Mouse (Mus musculus): ENCODE measurements around the gene Pnkp. TPM values are rescaled to one million over a fixed set of nuclear protein-coding genes. Genes with fewer than 3 reads are reported as not detected.

The Pnkp gene
- 35.9 and 41.6 TPM in 2 replicates for total RNA-seq (2012; rRNA removed)
- total RNA-seq (2014; rRNA removed): 14.8 and 15.3 TPM in 2 replicates
- 20.7 and 22.2 TPM in 2 replicates for polyA plus RNA-seq (2012; ENCODE audit: insufficient read length, low read depth)

DNA sequence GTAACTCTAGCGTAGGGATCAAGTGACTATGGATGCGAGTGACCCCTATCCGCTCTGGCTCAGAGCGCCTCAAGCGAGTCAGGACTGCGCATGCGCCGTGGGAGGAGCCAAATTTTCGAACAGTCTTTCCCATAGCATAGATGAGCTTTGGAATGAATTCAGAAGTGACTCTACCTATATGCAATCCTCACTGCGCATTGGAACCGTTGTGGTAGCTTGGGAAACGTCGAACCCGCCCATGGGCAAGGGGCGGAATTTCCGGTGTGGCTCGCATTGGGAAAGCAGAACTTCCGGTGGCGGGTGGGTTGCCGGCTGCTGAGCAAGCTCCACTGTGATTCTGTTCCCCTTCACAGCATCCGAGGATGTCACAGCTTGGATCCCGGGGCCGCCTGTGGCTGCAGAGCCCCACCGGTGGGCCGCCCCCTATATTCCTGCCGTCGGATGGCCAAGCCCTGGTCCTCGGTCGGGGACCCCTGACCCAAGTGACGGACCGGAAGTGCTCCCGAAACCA, at the start of gene Pnkp:
TSS of gene Pnkp (plus strand) at position 98 of the 511 bp plus-strand sequence.
- peak; percentile 93 for DNase-seq (ENCODE audit: extremely low read depth)
- Histone ChIP-seq H3K27me3 (replicated peaks) (no peaks in the 10 kb centered on the region), H3K9me3 (replicated peaks; ENCODE audit: low read length) (no peaks in the 10 kb centered on the region), H3K9ac (ENCODE audit: insufficient read depth, low read depth) (peak within 1 kb of the TSS; percentile 74), H3K4me2 (ENCODE audit: insufficient read depth, low read depth, poor library complexity, severe bottlenecking) (peak within 1 kb of the TSS; percentile 63), H3K4me1 (ENCODE audit: control insufficient read depth in 1 of 2, insufficient read depth in 2 of 2) (peaks cover 28 to 68% of the 10 kb centered on the region in 2 experiments), H3K27ac (ENCODE audit: insufficient read depth, low read depth) (peak within 1 kb of the TSS; percentile 85), H3K4me3 (replicated peaks in 1 of 3; ENCODE audit: low read depth in 2 of 3, low read length in 2 of 3, poor library complexity in 1 of 3) (peak within 1 kb of the TSS; percentile 64 to 92 (median 72)), H3K36me3 (replicated peaks in 1 of 2; ENCODE audit: control insufficient read depth in 1 of 2, insufficient read depth in 1 of 2, low read length in 1 of 2) (peaks cover 18 to 44% of the 10 kb centered on the region in 2 experiments), H3K79me2 (replicated peaks; ENCODE audit: control insufficient read depth, extremely low read depth, insufficient read depth, poor library complexity, severe bottlenecking) (peaks cover 8% of the 10 kb centered on the region; the same call in 1 of the 2 replicates)
- in situ Hi-C loops (cut with MboI; ENCODE audit: low pct_ligation_motif_present, low pct_unique_long_range_greater_than_20kb, low sequenced_read_pairs): loop anchor here (10.0 kb wide), 1 partner anchor 98 kb away; no protein-coding TSS in a partner anchor
- TF ChIP-seq GABPA (IDR thresholded peaks at IDR 0.05; ENCODE audit: insufficient replicate concordance, low read depth, low read length) (no peak), MXI1 (IDR thresholded peaks at IDR 0.05; ENCODE audit: low read depth, low read length) (peak; percentile 80), ELF1 (IDR thresholded peaks at IDR 0.05; ENCODE audit: low read depth, low read length) (peak; percentile 83), ZNF384 (IDR thresholded peaks at IDR 0.05; ENCODE audit: low read depth, low read length) (no peak), PAX5 (IDR thresholded peaks at IDR 0.05; ENCODE audit: low read length) (no peak), CHD2 (IDR thresholded peaks at IDR 0.05; ENCODE audit: low read length) (no peak), ZKSCAN1 (IDR thresholded peaks at IDR 0.05; ENCODE audit: borderline replicate concordance, low read depth, low read length) (no peak), E2F4 (IDR thresholded peaks at IDR 0.05; ENCODE audit: insufficient replicate concordance, low read depth, low read length) (peak; percentile 85; the same call in 1 of the 2 replicates), POLR2A (IDR thresholded peaks at IDR 0.05; ENCODE audit: low read depth, low read length) (peak; percentile 79), USF2 (conservative IDR thresholded peaks at IDR 0.05; ENCODE audit: low read depth, low read length) (no peak), KAT2A (IDR thresholded peaks at IDR 0.05; ENCODE audit: insufficient replicate concordance, low read length) (peak; percentile 80; the same call in 1 of the 2 replicates), NRF1 (IDR thresholded peaks at IDR 0.05; ENCODE audit: low read depth, low read length) (peak; percentile 92), POLR2AphosphoS2 (IDR thresholded peaks at IDR 0.05; ENCODE audit: low read depth, low read length) (peak; percentile 76; the same call in 1 of the 2 replicates), ETS1 (conservative IDR thresholded peaks at IDR 0.05; ENCODE audit: low read depth, low read length) (peak; percentile 51; the same call in 1 of the 2 replicates), MAX (IDR thresholded peaks at IDR 0.05; ENCODE audit: low read length) (peak; percentile 71; the same call in 1 of the 2 replicates), JUND (conservative IDR thresholded peaks at IDR 0.05; ENCODE audit: low read depth, low read length) (no peak), JUN (IDR thresholded peaks at IDR 0.05; ENCODE audit: insufficient read depth, low read depth, low read length) (no peak), ZMIZ1 (IDR thresholded peaks at IDR 0.05; ENCODE audit: low read depth, low read length) (peak; percentile 67), USF1 (IDR thresholded peaks at IDR 0.05; ENCODE audit: low read depth, low read length) (no peak), TBP (conservative IDR thresholded peaks at IDR 0.05; ENCODE audit: low read depth, low read length) (peak; percentile 73; the same call in 1 of the 2 replicates), BHLHE40 (IDR thresholded peaks at IDR 0.05; ENCODE audit: low read depth, low read length) (peak; percentile 39; the same call in 1 of the 2 replicates), EP300 (IDR thresholded peaks at IDR 0.05; ENCODE audit: low read length) (no peak), IRF4 (IDR thresholded peaks at IDR 0.05; ENCODE audit: low read depth, low read length) (peak; percentile 72; the same call in 1 of the 2 replicates), MAZ (IDR thresholded peaks at IDR 0.05; ENCODE audit: low read depth, low read length) (peak; percentile 74; the same call in 1 of the 2 replicates), MYC (IDR thresholded peaks at IDR 0.05; ENCODE audit: low read depth, low read length) (peak; percentile 39; the same call in 1 of the 2 replicates), RCOR1 (conservative IDR thresholded peaks at IDR 0.05; ENCODE audit: low read depth, low read length) (no peak), MEF2A (IDR thresholded peaks at IDR 0.05; ENCODE audit: borderline replicate concordance, low read depth, low read length) (peak; percentile 69), MAFK (IDR thresholded peaks at IDR 0.05; ENCODE audit: insufficient replicate concordance, low read length) (no peak), TCF12 (IDR thresholded peaks at IDR 0.05; ENCODE audit: low read depth, low read length) (peak; percentile 59; the same call in 1 of the 2 replicates), CHD1 (IDR thresholded peaks at IDR 0.05; ENCODE audit: low read depth, low read length) (no peak), HCFC1 (IDR thresholded peaks at IDR 0.05; ENCODE audit: low read depth, low read length) (peak; percentile 81), SMC3 (IDR thresholded peaks at IDR 0.05; ENCODE audit: low read depth, low read length) (no peak), NELFE (IDR thresholded peaks at IDR 0.05; ENCODE audit: low read depth, low read length) (peak; percentile 70), SIN3A (IDR thresholded peaks at IDR 0.05; ENCODE audit: low read length) (peak; percentile 89), RAD21 (IDR thresholded peaks at IDR 0.05; ENCODE audit: low read depth, low read length) (no peak), CTCF (conservative IDR thresholded peaks at IDR 0.05 in 1 of 2, IDR thresholded peaks at IDR 0.05 in 1 of 2; ENCODE audit: low read depth in 2 of 2, low read length in 2 of 2) (no peak), UBTF (IDR thresholded peaks at IDR 0.05; ENCODE audit: low read depth, low read length) (0 out of 2 replicates have a peak, but pooled peaks have one; percentile 36), ZC3H11A (IDR thresholded peaks at IDR 0.05; ENCODE audit: low read depth, low read length) (no peak)
- dilution Hi-C loops (cut with MboI; ENCODE audit: extremely low pct_ligation_motif_present, extremely low pct_unique_long_range_greater_than_20kb, low sequenced_read_pairs): no loop called here
